8 mouse cellular contexts compared by ENCODE assay signal in genomic region chr17:63499636-63500155, GRCm38 (mm10). TPM values are rescaled to one million over a fixed set of nuclear protein-coding genes. Genes with fewer than 3 reads are reported as not detected.
DNase-seq lines count a peak whose midpoint lies in the region; ATAC-seq and TF ChIP-seq lines count a peak whose summit lies in the region.

Fbxl17 (minus strand) TSS chr17:63500017.

- TF ChIP-seq CTCF in midbrain, postnatal 0 days (IDR thresholded peaks at IDR 0.05), result no peak

- H3K9ac ChIP-seq in embryonic facial prominence, embryonic 12.5 days, result peak within 1 kb of the TSS; percentile 98
- H3K9ac ChIP-seq in midbrain, postnatal 0 days (replicated peaks; ENCODE audit: low read length, poor library complexity, severe bottlenecking), result peak within 1 kb of the TSS; percentile 99

- peak; percentile 34 for DNase-seq in 416B (ENCODE audit: low read depth)
- DNase-seq in adrenal gland, postnatal 14 days, result peak; percentile 84
- peak; percentile 49 to 50 for DNase-seq in heart, adult 9 months (ENCODE audit: low spot score in 2 of 2)
- peak; percentile 64 for DNase-seq in kidney, adult 9 months
- DNase-seq in liver, result peak; percentile 79
- DNase-seq in midbrain, postnatal 0 days (ENCODE audit: low spot score), result peak; percentile 54
- peak; percentile 46 to 58 for DNase-seq in spleen, postnatal 14 days (ENCODE audit: low spot score in 2 of 2)

- H3K4me2 ChIP-seq in embryonic facial prominence, embryonic 12.5 days (replicated peaks), result peak within 1 kb of the TSS; percentile 70
- H3K4me2 ChIP-seq in midbrain, postnatal 0 days (ENCODE audit: low read depth, low read length, poor library complexity, severe bottlenecking), result peak within 1 kb of the TSS; percentile 90

- no peaks in the 10 kb centered on the region for H3K36me3 ChIP-seq in embryonic facial prominence, embryonic 12.5 days
- no peaks in the 10 kb centered on the region for H3K36me3 ChIP-seq in midbrain, postnatal 0 days (ENCODE audit: insufficient read depth, low read length)

- whole genome bisulfite sequencing in embryonic facial prominence, embryonic 12.5 days, result under 1% methylated on average over 51 of the region's 80 CpGs
- WGBS in midbrain, postnatal 0 days, result under 1% methylated on average over 46 of the region's 80 CpGs

- peak; percentile 47 for ATAC-seq in embryonic facial prominence, embryonic 12.5 days (ENCODE audit: insufficient number of reproducible peaks, insufficient read depth, low FRiP score, low TSS enrichment)
- ATAC-seq in midbrain, postnatal 0 days (ENCODE audit: low FRiP score), result peak; percentile 74

- H3K4me1 ChIP-seq in embryonic facial prominence, embryonic 12.5 days, result peaks cover 27% of the 10 kb centered on the region
- H3K4me1 ChIP-seq in midbrain, postnatal 0 days (ENCODE audit: insufficient read depth, low read length), result peaks cover 22% of the 10 kb centered on the region

- no peaks in the 10 kb centered on the region for H3K27me3 ChIP-seq in embryonic facial prominence, embryonic 12.5 days
- H3K27me3 ChIP-seq in midbrain, postnatal 0 days (ENCODE audit: insufficient read depth, low read length), result no peaks in the 10 kb centered on the region

- H3K4me3 ChIP-seq in embryonic facial prominence, embryonic 12.5 days, result peak within 1 kb of the TSS; percentile 93
- H3K4me3 ChIP-seq in midbrain, postnatal 0 days (ENCODE audit: low read depth, low read length), result peak within 1 kb of the TSS; percentile 82

- H3K9me3 ChIP-seq in embryonic facial prominence, embryonic 12.5 days, result no peaks in the 10 kb centered on the region
- no peaks in the 10 kb centered on the region for H3K9me3 ChIP-seq in midbrain, postnatal 0 days (ENCODE audit: low read length)

- H3K27ac ChIP-seq in embryonic facial prominence, embryonic 12.5 days, result peak within 1 kb of the TSS; percentile 99
- peak within 1 kb of the TSS; percentile 96 for H3K27ac ChIP-seq in midbrain, postnatal 0 days (ENCODE audit: low read depth, low read length)

RNA-seq across cellular contexts. Expression of gene Fbxl17, which starts in this region (rescaled TPM):
- total RNA-seq in adrenal gland, postnatal 14 days (2021), result 24.2 and 30.8 TPM in 2 replicates
- polyA plus RNA-seq in embryonic facial prominence, embryonic 12.5 days (2016; fragmentation: Nextera tagmentation; extraction: Ambion mirVana), result 7.9 and 8.8 TPM in 2 replicates
- 39.2 and 46.0 TPM in 2 replicates for total RNA-seq in midbrain, postnatal 0 days (2014; rRNA removed)
- 16.3 and 16.6 TPM in 2 replicates for polyA plus RNA-seq in midbrain, postnatal 0 days (2015; fragmentation: Nextera tagmentation; extraction: Ambion mirVana)

Comparison
In these comparisons a context has a peak if more than half of its experiments do, and no peak if none do; other contexts are left out.
1. Peak in every context shown above with its lines: DNase-seq, ATAC-seq, H3K4me3 ChIP-seq and H3K27ac ChIP-seq.
2. DNase-seq: peak in every context shown above with its lines; median percentile 84 in adrenal gland, postnatal 14 days; 79 in liver; 64 in kidney, adult 9 months; 54 in midbrain, postnatal 0 days; 52 in spleen, postnatal 14 days; 50 in heart, adult 9 months; 34 in 416B.